Mouse (Mus musculus): ENCODE measurements around the gene Gm5089. TPM values are rescaled to one million over a fixed set of nuclear protein-coding genes. Genes with fewer than 3 reads are reported as not detected.

Gene Gm5089
- polyA plus RNA-seq (2012; rRNA removed), result 0.22 and 0.24 TPM in 2 replicates

GRCm38 (mm10) chr14:122450496-122451382 is at the start of gene Gm5089:
Gene Gm5089, minus strand, starts transcription at chr14:122451115.

GRCm38 (mm10) chr14:122490441-122491328 is 39.8 kb upstream of the Gm5089 start, which contains the start of gene Gm10837:
Gene Gm10837, plus strand, starts transcription at chr14:122490586.

DNA sequence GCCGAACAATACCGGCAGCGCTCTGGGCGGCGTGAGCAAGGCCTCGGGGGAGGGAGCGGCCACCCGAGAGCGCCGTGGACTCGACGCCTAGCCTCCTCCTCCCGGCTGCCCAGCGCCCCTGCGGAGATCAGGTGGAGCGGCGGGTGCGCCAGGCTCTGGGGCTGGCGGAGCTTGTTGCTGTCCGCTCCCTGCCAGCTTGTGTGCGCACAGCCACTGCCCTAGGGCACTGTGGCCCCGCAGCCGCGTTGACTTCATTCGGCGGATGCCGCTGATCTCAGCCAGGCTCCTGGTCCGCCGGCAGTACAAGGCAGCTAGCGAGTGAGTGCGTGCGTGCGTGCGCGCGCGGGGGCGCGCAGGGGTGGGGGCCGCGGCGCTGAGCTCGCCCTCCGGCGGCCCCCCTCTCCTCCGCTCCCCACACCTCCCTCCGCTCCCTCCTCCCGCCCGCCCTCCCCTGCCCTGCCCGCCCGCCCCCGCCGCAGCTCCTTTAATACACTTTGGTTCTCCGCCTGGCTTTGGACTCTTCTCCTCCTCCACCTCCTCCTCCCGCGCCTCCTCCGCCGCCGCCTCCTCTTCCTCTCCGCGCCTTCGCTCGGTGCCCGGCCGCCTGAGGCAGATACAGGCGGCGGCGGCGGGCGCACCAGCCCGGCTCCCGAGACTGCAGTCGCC is 24.1 kb upstream of the Gm5089 start, which contains the start of gene Zic2:
Gene Zic2 (plus strand): TSS at position 545 of the 666 bp plus-strand sequence.

DNA sequence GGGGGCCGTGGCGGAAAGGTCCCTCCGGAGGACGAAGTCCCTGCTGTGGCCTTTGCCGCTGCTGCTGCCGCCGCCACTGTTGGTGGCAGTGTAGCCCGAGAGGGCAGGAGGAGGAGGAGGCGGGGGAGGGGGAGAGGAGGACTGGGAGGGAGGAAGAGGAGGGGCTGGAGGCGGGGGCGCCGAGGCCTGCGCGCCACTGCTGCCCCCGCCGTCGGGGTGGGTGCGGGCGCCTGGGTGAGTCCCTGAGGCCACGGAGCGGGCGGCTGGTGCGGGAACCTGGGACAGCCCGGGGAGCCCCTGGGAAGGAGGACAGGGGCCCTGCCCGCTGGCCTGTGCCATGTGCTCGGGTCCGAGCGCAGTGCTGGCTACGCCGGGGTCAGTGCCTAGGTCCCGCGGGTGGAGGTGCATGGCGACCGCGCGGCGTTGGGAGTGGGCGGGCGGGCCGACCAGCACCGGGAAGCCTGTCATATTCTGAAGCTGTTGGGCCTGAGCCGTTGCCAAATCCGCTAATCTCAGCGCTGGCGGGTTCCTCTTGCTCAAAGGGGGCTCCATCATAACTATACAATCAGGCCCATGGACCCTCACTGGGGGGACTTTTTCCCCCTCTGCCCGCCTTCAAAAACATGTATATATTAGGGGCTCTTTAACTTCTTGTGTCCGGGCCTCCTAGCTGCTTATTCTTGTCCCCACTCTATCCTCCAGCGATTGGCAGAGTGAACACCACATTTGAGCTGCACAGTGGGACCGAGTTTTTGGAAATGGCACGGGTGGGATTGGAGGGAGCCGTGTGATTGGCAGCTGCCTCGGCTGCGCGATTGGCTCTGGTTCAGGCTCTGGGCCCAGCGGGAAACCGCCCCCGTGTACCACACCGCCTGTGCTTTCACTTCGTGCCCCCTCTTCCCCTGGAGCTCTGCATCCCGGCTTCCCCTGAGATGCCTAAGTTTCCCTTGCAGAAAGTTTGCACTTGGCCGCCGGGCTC is 14.1 kb upstream of the Gm5089 start, which contains the start of gene Zic5:
Gene Zic5 (minus strand): TSS at position 915 of the 979 bp plus-strand sequence.

Other genes starting within 250 kb of the Gm5089 start
- 10.6 and 13.5 TPM in 2 replicates for gene Zic5, start 14.6 kb upstream of the Gm5089 start, polyA plus RNA-seq (2012; rRNA removed)
- gene Zic2, start 24.3 kb upstream of the Gm5089 start, polyA plus RNA-seq (2012; rRNA removed), result 47.8 and 51.2 TPM in 2 replicates
- gene Gm10837, start 39.5 kb upstream of the Gm5089 start, polyA plus RNA-seq (2012; rRNA removed), result 0.10 and 0.13 TPM in 2 replicates
- 33.1 and 35.1 TPM in 2 replicates for gene Pcca, start 83.2 kb upstream of the Gm5089 start, polyA plus RNA-seq (2012; rRNA removed)